Mouse (Mus musculus): ENCODE data around the gene Serping1. TPM values are rescaled to one million over a fixed set of nuclear protein-coding genes. Genes with fewer than 3 reads are reported as not detected.
"Not testable (repeated sequence)": the region's sequence is repeated elsewhere in the genome, so short reads cannot be mapped to it uniquely, and the experiment has no call there.

Gene Serping1
- total and polyA plus RNA-seq, 2 experiments: 298 to 1,033 TPM

DNA sequence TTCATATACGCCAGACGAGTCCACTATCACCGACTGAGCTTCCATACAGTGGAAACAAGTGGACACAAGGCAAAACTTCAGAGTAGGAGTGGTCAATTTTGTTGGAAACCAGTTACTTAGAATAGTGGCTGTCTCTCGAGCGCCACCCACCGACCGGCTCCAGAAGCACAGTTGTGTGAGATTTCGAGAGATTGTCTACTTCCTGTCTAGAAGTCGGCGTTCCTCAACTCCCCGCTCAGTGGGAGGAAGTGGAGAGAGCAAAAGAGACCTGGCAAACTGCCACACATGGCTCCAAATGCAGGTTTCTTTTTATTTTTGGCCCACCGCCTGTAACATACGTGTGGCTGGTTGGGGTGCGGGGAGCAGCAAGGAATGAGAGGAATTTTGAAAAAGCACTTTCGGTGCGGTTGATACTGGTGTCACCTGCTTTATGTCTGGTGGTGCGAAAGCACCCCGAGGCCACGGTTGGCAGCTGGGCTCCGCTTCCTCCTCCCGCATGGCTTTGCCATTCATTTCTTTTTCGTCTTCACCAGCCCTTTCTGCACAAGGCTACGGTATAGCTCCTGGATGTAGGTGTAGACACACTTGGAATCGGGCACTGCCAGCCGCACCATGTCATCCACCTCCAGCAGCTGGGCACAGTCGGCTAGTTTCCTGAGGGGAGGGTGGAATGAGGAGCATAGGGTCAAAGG, 35.8 kb upstream of the Serping1 start:
- Histone ChIP-seq H3K27me3 (ENCODE audit: control insufficient read depth, insufficient read depth, low read length) (no peaks in the 10 kb centered on the region), H3K79me2 (ENCODE audit: control insufficient read depth, insufficient read depth, low read length) (no peaks in the 10 kb centered on the region), H3K4me3 (ENCODE audit: insufficient read depth, low read depth, low read length) (peak overlapping the region; percentile 37), H3K36me3 (ENCODE audit: control insufficient read depth, insufficient read depth, low read length) (peaks cover 9% of the 10 kb centered on the region; the same call in 1 of the 2 replicates), H3K4me1 (ENCODE audit: control insufficient read depth, insufficient read depth, low read length) (peaks cover 3% of the 10 kb centered on the region), H3K27ac (replicated peaks; ENCODE audit: insufficient read depth, low read depth, low read length) (peak overlapping the region; percentile 27), H3K9ac (ENCODE audit: low read depth, low read length) (peak overlapping the region; percentile 55)
- DNase-seq (ENCODE audit: extremely low read depth, low read depth, low spot score): peak; percentile 81
- TF ChIP-seq POLR2A (IDR thresholded peaks at IDR 0.05; ENCODE audit: extremely low read depth, insufficient read depth, low read length) (no peak), CTCF (IDR thresholded peaks at IDR 0.05; ENCODE audit: low read depth, low read length) (peak; percentile 91)
- WGBS: 19% methylated on average over 26 of the region's 26 CpGs

DNA sequence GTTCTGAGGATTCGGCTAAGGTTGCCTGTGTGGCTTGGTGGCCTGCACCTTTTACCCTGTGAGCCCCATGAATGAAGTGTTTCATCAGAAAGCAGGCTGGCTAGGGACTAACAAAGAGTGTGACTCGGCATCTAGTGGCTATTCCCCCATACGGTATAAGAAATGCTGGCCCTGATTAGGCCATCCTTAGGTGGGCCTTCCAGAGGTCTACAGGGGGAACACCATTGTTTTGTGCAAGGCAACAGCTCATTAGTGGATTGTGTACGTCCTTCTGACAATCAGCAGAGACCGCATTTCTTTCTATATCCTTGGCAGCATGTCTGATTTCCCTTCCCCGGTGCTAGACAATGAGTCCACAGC, 35.3 kb upstream of the Serping1 start:
- Histone ChIP-seq H3K79me2 (ENCODE audit: control insufficient read depth, insufficient read depth, low read length) (no peaks in the 10 kb centered on the region), H3K27ac (replicated peaks; ENCODE audit: insufficient read depth, low read depth, low read length) (no peak overlapping the region; the same call in 1 of the 2 replicates), H3K4me3 (ENCODE audit: insufficient read depth, low read depth, low read length) (no peak overlapping the region), H3K4me1 (ENCODE audit: control insufficient read depth, insufficient read depth, low read length) (peaks cover 3% of the 10 kb centered on the region), H3K9ac (ENCODE audit: low read depth, low read length) (no peak overlapping the region; the same call in 1 of the 2 replicates), H3K36me3 (ENCODE audit: control insufficient read depth, insufficient read depth, low read length) (peaks cover 13% of the 10 kb centered on the region), H3K27me3 (ENCODE audit: control insufficient read depth, insufficient read depth, low read length) (no peaks in the 10 kb centered on the region)
- no peak for TF ChIP-seq CTCF (IDR thresholded peaks at IDR 0.05; ENCODE audit: low read depth, low read length)
- TF ChIP-seq POLR2A (IDR thresholded peaks at IDR 0.05; ENCODE audit: extremely low read depth, insufficient read depth, low read length): no peak
- whole genome bisulfite sequencing: 62% methylated on average over 6 of the region's 6 CpGs
- DNase-seq (ENCODE audit: extremely low read depth, low read depth, low spot score): no peak

DNA sequence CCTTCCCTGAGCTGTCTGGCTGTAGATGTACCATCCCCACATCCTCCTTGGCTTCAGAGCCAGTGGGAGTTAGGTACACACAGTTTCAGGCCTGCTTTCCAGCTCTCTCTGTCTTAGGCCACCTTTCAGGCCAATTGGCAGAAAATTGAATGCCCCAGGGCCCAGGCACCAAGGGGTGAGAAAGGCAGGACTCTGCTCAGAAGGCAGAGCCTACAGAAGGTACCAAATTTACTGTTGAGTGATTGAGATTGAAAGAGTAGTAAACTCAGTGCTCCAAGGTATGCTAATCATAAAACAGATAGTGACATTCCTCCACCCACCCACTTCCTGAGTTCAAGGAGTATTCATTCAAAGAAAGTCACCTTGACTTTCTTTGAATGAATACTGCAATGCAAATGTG, 34.1 kb upstream of the Serping1 start:
- H3K79me2 ChIP-seq (ENCODE audit: control insufficient read depth, insufficient read depth, low read length): no peaks in the 10 kb centered on the region
- peaks cover 18% of the 10 kb centered on the region for H3K36me3 ChIP-seq (ENCODE audit: control insufficient read depth, insufficient read depth, low read length)
- H3K4me1 ChIP-seq (ENCODE audit: control insufficient read depth, insufficient read depth, low read length): peaks cover 3% of the 10 kb centered on the region
- H3K27me3 ChIP-seq (ENCODE audit: control insufficient read depth, insufficient read depth, low read length): no peaks in the 10 kb centered on the region
- H3K27ac ChIP-seq (replicated peaks; ENCODE audit: insufficient read depth, low read depth, low read length): no peak overlapping the region
- no peak for TF ChIP-seq CTCF (IDR thresholded peaks at IDR 0.05; ENCODE audit: low read depth, low read length)
- no peak for TF ChIP-seq POLR2A (IDR thresholded peaks at IDR 0.05; ENCODE audit: extremely low read depth, insufficient read depth, low read length)
- no peak overlapping the region for H3K4me3 ChIP-seq (ENCODE audit: insufficient read depth, low read depth, low read length)
- no peak for DNase-seq (ENCODE audit: extremely low read depth, low read depth, low spot score)
- no peak overlapping the region for H3K9ac ChIP-seq (ENCODE audit: low read depth, low read length)

DNA sequence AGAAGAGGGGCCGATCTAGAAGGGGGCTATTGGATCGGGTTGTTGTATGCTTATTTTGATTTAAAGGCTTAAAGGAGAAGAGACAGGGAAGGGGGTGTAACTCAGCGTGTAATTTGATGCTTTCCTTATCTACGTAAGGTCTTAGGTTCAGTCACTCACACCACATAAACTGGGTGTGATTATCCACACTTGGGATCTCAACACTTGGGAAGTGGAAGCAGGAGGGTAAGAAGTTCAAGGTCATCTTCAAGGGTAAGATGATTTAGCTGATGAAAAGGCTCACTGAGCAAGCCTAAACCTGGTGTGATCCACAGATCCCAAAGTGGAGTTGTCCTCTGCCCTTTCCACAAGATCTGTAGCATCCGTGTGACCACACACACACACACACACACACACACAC, 31.3 kb upstream of the Serping1 start:
- Histone ChIP-seq H3K79me2 (ENCODE audit: control insufficient read depth, insufficient read depth, low read length) (peaks cover 9% of the 10 kb centered on the region; the same call in 1 of the 2 replicates), H3K4me3 (ENCODE audit: insufficient read depth, low read depth, low read length) (no peak overlapping the region), H3K27ac (replicated peaks; ENCODE audit: insufficient read depth, low read depth, low read length) (no peak overlapping the region), H3K27me3 (ENCODE audit: control insufficient read depth, insufficient read depth, low read length) (no peaks in the 10 kb centered on the region), H3K36me3 (ENCODE audit: control insufficient read depth, insufficient read depth, low read length) (peaks cover 31% of the 10 kb centered on the region), H3K9ac (ENCODE audit: low read depth, low read length) (no peak overlapping the region), H3K4me1 (ENCODE audit: control insufficient read depth, insufficient read depth, low read length) (peaks cover 9% of the 10 kb centered on the region)
- no peak for DNase-seq (ENCODE audit: extremely low read depth, low read depth, low spot score)
- TF ChIP-seq POLR2A (IDR thresholded peaks at IDR 0.05; ENCODE audit: extremely low read depth, insufficient read depth, low read length): no peak
- TF ChIP-seq CTCF (IDR thresholded peaks at IDR 0.05; ENCODE audit: low read depth, low read length): no peak
- WGBS: 76% methylated on average over 5 of the region's 5 CpGs

DNA sequence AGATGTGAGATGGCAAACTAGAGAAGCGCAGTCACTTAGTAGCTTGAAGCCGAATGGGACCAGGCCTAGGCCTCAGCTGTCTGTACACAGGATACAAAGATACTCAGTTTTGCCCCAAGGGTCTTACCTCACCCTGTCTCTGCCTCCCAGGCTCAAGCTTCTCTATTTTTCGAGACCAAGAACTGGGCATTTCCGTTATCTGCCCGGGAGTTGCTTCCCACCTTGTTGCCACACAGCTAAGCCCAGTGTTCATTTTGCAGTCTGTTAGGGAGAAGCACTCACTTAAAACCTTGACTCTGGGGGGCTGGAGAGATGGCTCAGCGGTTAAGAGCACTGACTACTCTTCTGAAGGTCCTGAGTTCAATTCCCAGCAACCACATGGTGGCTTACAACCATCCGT, 28.7 kb upstream of the Serping1 start:
- peaks cover 31% of the 10 kb centered on the region for H3K36me3 ChIP-seq (ENCODE audit: control insufficient read depth, insufficient read depth, low read length)
- H3K27me3 ChIP-seq (ENCODE audit: control insufficient read depth, insufficient read depth, low read length): no peaks in the 10 kb centered on the region
- DNase-seq (ENCODE audit: extremely low read depth, low read depth, low spot score): no peak
- H3K4me3 ChIP-seq (ENCODE audit: insufficient read depth, low read depth, low read length): no peak overlapping the region
- WGBS: 95% methylated on average over 7 of the region's 7 CpGs
- no peak overlapping the region for H3K9ac ChIP-seq (ENCODE audit: low read depth, low read length)
- TF ChIP-seq CTCF (IDR thresholded peaks at IDR 0.05; ENCODE audit: low read depth, low read length): no peak
- no peak for TF ChIP-seq POLR2A (IDR thresholded peaks at IDR 0.05; ENCODE audit: extremely low read depth, insufficient read depth, low read length)
- peaks cover 7% of the 10 kb centered on the region for H3K4me1 ChIP-seq (ENCODE audit: control insufficient read depth, insufficient read depth, low read length)
- H3K27ac ChIP-seq (replicated peaks; ENCODE audit: insufficient read depth, low read depth, low read length): no peak overlapping the region
- H3K79me2 ChIP-seq (ENCODE audit: control insufficient read depth, insufficient read depth, low read length): peaks cover 9% of the 10 kb centered on the region; the same call in 1 of the 2 replicates

DNA sequence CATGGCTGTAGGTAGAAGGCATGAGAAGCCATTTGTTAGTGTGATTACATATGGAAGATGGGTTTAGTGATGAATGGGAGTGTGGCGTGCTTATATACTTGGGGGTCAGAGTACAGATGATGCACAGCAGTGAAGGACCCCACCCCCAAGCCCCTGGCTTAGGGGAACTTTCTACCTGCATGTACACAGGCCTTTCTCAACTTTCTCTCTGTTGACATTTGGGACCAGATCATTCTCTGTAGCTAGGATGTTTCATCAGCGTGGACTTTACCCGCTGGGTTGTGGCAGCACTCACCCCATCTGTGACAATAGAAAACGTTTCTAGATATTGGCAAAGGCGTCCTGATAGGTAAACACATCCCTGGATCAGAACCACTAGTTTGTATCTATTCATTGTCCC, 26.0 kb upstream of the Serping1 start:
- WGBS: 24% methylated on average over 5 of the region's 5 CpGs
- H3K4me1 ChIP-seq (ENCODE audit: control insufficient read depth, insufficient read depth, low read length): peaks cover 14% of the 10 kb centered on the region
- not testable (repeated sequence) for H3K27me3 ChIP-seq (ENCODE audit: control insufficient read depth, insufficient read depth, low read length); H3K4me3 ChIP-seq (ENCODE audit: insufficient read depth, low read depth, low read length); H3K9ac ChIP-seq (ENCODE audit: low read depth, low read length); H3K79me2 ChIP-seq (ENCODE audit: control insufficient read depth, insufficient read depth, low read length)
- DNase-seq (ENCODE audit: extremely low read depth, low read depth, low spot score): peak; percentile 90
- H3K27ac ChIP-seq (replicated peaks; ENCODE audit: insufficient read depth, low read depth, low read length): peak overlapping the region; percentile 90
- H3K36me3 ChIP-seq (ENCODE audit: control insufficient read depth, insufficient read depth, low read length): peaks cover 23% of the 10 kb centered on the region

Measured in liver, adult 2 months (tissue).